Mouse (Mus musculus) testis, postnatal 10 days (tissue): ENCODE measurements around the gene Olfr5.
"Not testable (repeated sequence)": the region's sequence is repeated elsewhere in the genome, so short reads cannot be mapped to it uniquely, and the experiment has no call there.

Experiments used
- DNase-seq: peaks from one replicate; pipeline ENCODE4 v3.0.0; 2021; ENCODE audit warnings: low spot score

Olfr5 gene

GRCm38 (mm10) chr7:6486841-6487240 lies at the start of gene Olfr5:
Gene Olfr5, minus strand, starts transcription at chr7:6486941.
- DNase-seq = no peak

GRCm38 (mm10) chr7:6526141-6526540 lies 39.4 kb upstream of the Olfr5 start:
- peak; percentile 75 for DNase-seq

DNA sequence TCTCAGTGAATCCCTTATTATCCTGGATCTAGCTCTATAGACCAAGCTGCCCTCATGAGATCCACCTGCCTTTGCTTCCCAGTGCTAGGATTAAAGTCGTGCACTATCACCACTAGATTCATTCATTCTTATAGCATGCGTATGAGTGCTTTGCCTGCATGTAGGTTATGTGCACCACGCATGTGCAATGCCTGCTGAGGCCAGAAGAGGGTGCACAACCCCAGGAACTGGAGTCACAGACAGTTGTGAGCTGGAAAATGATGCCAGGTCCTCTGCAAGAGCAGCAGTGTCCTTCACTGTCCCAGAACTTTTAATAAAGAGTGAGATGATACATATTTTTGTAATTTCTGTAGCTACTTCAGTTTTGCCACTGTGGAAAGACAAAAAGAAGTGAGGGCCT lies 38.3 kb upstream of the Olfr5 start:
- DNase-seq = peak; percentile 45

GRCm38 (mm10) chr7:6522850-6523249 lies 36.1 kb upstream of the Olfr5 start, which contains the start of gene Olfr1349:
Gene Olfr1349, minus strand, starts transcription at chr7:6522950.
- DNase-seq = no peak

DNA sequence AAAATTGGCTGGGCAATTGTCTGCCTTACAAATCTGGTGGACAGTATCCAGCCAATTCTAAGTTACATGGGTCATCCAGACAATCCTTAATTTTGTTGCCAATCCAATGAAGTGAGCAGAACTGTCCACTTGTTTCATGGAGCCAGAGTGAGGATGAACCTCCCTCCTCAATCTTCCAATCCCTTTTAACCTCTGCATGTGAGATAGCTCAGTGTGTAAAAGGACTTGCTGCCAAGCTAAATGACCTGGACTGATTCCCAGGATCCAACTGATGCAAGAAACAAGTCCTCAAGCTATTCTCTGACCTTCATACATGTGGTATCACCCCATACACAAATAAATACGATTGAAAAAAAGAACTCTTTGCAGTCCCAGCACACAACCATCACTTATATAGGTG lies 34.9 kb upstream of the Olfr5 start:
- no peak for DNase-seq

DNA sequence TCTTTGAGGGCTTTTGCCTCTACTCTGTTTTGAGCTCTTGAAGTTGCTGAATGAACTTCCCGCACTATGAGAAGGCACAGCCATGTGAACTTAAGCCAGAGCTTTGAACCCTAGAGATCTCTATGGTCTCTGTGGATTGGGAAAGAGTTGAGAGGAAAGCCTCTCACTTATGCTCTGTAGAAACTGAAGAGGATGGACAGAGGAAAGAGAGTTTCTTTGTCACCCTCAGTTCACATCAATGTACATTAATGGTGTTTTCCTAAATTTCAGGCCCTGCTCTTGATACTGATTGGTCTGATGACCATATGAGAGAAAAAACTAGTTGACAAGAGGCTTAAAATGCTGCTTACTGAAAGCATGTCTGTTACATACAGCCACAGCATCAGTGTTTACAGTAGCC lies 21.9 kb upstream of the Olfr5 start, which contains the start of gene Olfr1348:
TSS of gene Olfr1348 (minus strand) at position 101 of the 400 bp plus-strand sequence.
- no peak for DNase-seq

DNA sequence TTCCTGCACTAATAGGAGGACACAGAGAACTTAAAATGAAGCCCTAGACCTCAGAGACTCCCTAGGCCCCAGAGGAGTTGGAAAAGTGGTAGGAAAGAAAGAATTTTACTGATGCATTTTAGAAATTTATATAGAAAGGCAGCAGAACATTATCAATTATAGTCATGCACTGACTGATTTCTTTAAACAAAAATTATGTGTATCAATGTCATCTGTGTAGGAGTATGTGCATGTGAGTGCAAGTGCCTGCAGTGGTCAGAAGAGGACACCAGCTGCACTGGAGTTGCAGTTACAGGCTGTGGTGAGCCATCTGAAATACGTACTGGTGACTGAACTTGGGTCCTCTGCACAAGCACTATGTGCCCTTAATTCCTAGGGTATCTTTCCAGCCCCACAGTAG lies 12.9 kb upstream of the Olfr5 start, which contains the start of gene Olfr1347:
TSS of gene Olfr1347 (minus strand) at position 101 of the 400 bp plus-strand sequence.
- no peak for DNase-seq

GRCm38 (mm10) chr7:6477633-6478032 lies 9.1 kb downstream of the Olfr5 start:
- DNase-seq = not testable (repeated sequence)

- DNase-seq = no peak
Observed at GRCm38 (mm10) chr7:6466951-6467350, 19.8 kb downstream of the Olfr5 start, which contains the start of gene Olfr1346. Gene Olfr1346, plus strand, starts transcription at chr7:6467101.

DNA sequence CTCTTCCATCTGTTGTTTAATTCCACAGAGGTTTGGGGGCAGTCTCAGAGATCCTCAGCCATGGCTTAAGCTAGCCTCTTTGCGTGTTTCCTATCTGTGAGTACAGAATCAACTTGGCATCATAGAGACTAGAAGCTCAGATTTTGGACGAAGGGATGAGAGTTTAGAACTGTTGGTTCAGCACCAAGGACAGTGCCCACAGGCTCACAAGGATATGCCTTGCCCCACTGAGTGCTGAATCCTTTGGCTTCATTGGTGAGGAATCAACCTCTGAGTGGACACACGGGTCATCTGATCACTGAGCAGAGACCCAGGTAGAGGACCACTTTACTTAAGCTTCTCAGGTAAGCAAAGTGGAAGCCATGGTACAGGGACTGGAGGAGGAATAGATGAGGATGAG lies 30.3 kb downstream of the Olfr5 start:
- DNase-seq = no peak

DNA sequence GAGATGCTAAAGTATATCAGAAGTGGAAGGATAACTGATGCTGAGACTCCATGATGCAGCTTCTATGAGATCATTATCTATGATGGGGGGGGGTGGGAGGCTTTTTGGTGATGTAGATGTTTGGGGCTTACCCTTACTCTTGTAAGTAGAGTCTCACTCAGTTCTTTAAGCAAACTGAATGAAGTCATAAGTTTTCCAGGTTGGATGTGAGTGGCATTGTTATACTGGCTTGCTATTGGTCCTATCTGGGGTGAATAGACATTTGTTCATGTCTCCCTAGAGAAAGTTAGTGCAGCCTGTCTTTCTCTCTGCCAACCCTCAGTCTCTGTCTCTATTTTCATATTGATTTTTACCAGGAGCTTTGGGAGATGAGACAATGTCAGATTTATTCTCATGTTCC lies 30.9 kb downstream of the Olfr5 start, which contains the start of gene Olfr1336:
TSS of gene Olfr1336 (plus strand) at position 301 of the 400 bp plus-strand sequence.
- no peak for DNase-seq

- DNase-seq = no peak
Observed at GRCm38 (mm10) chr7:6447771-6448170, 39.0 kb downstream of the Olfr5 start.

- DNase-seq = no peak
Observed at GRCm38 (mm10) chr7:6441173-6441572, 45.6 kb downstream of the Olfr5 start.

DNA sequence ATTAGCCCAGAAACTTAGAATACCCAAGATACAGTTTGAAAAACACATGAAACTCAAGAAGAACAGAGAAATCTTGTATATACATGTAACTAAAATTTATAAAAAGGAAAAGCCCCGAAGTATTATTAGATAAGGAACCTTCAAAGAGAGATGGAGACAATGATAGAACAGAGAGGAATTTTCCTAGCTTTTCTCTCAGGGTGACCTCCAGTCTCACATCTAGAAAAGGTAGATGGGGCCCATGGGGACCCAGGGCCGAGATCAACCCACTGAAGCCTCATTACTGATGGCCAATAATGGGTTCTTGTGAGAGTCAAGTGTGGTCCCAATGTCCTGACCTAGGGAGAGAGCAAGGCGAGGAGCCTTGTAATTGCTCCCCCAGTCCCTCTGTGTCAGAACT lies 48.4 kb downstream of the Olfr5 start, which contains the start of gene Olfr1344:
TSS of gene Olfr1344 (plus strand) at position 301 of the 400 bp plus-strand sequence.
- no peak for DNase-seq

DNA sequence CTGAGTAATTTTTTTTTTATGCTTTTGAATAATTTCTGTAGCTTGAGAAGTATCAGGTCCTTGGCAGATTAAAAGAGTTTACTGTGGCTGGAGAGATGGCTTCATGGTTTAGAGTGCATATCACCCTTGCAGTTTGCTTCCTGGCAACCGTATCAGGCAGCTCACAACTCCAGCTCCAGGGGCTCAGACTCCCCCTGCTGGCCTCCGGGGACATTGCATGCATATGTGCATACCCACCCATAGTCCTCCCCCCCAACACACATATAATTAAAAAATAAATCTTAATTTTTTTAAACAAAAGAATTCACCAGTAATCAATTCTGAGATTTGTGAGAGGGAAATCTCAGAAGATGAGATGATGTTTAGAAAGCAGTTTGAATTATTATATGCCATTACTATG lies 56.4 kb downstream of the Olfr5 start:
- peak; percentile 55 for DNase-seq

GRCm38 (mm10) chr7:6429381-6429780 lies 57.4 kb downstream of the Olfr5 start:
- no peak for DNase-seq
